Mouse (Mus musculus): ENCODE results near the gene Gm20696. TPM values are rescaled to one million over a fixed set of nuclear protein-coding genes. Genes with fewer than 3 reads are reported as not detected.
A peak's percentile ranks its signal among the peaks of the same experiment; 100 is the strongest.

Gm20696 gene
- polyA plus RNA-seq, 1 experiment from 2014 or later, result 3.2 TPM

DNA sequence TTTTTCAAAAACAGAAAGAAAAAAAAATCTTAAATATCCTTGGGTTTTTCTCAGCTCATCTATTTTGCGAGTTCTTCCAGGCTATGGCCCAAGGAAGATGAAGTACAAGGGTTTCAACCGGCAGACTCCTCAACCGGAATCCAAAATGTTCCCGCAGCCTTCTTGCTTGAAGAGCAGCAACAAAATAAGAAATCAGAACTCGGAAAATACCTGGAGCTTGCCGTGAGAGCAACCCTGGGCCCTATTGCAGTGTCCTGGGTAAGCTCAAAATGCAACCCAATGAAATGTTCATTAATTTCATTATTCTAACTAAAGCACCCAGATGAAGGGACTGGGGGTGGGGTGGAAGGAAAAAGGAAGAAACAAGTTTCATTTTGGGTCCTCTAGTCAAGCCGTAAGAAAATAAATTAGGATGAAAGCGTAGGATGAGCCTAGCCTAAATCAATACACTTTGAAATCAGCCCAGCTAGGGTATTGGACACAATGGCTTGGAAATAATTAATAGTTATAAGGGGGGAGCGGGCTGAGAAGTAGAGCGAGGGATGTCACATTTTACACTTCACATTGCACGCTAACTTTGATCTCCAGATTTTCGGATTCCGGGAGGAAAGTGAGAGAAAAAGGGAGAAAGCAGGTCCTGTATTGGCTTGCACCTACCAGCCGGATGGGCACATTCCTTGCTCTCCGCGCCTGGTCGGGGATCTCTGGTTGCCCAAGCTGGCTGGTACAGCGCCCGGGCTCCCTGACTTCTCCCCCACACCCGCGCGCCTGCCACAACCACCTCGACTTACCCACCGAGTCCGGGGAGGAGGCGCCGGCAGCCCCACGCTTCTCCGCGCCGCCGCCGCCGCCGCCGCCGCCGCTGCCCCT is 146.6 kb downstream of the Gm20696 start:
- peak overlapping the region; percentile 97 for H3K27ac ChIP-seq
- peaks cover 22% of the 10 kb centered on the region for H3K27me3 ChIP-seq (ENCODE audit: low read depth, poor library complexity, severe bottlenecking)
- no peaks in the 10 kb centered on the region for H3K9me3 ChIP-seq (replicated peaks)
- under 1% methylated on average over 38 of the region's 38 CpGs for WGBS
- peak; percentile 63 for DNase-seq (ENCODE audit: low spot score)
- H3K4me3 ChIP-seq, result peak overlapping the region; percentile 84
- peaks cover 32% of the 10 kb centered on the region for H3K4me1 ChIP-seq
- no peaks in the 10 kb centered on the region for H3K36me3 ChIP-seq

DNA sequence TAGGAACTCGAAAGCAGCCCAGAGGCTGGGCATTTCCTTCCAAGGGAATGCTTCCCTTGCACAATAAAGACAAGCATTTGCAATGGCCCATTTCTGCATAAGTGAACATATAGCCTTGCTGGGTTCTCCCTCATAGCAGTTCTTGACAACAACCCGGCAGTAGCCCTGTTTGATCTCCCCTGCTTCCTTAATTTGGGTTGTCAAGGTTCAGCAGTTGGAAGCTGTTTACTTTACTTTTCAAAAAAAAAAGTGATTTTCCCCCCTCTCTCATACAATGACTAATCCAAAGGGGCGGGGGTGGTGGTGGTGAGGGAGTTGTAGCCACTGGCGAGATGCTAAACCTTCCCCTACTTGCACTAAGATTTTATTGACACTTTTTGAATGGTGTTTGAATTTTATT is 147.5 kb downstream of the Gm20696 start:
- no peak for DNase-seq (ENCODE audit: low spot score)
- H3K27me3 ChIP-seq (ENCODE audit: low read depth, poor library complexity, severe bottlenecking), result peaks cover 23% of the 10 kb centered on the region
- H3K9me3 ChIP-seq (replicated peaks), result no peaks in the 10 kb centered on the region
- H3K36me3 ChIP-seq, result no peaks in the 10 kb centered on the region
- 9% methylated on average over 4 of the region's 4 CpGs for WGBS
- H3K4me3 ChIP-seq, result no peak overlapping the region
- no peak overlapping the region for H3K27ac ChIP-seq
- H3K4me1 ChIP-seq, result peaks cover 32% of the 10 kb centered on the region

- no peak for DNase-seq (ENCODE audit: low spot score)
- H3K36me3 ChIP-seq, result no peaks in the 10 kb centered on the region
- peaks cover 19% of the 10 kb centered on the region for H3K4me1 ChIP-seq
- H3K27ac ChIP-seq, result no peak overlapping the region
- WGBS, result 83% methylated on average over 7 of the region's 7 CpGs
- H3K4me3 ChIP-seq, result no peak overlapping the region
- H3K9me3 ChIP-seq (replicated peaks), result no peaks in the 10 kb centered on the region
- H3K27me3 ChIP-seq (ENCODE audit: low read depth, poor library complexity, severe bottlenecking), result peaks cover 22% of the 10 kb centered on the region
These were observed 150.9 kb downstream of the Gm20696 start for GRCm38 (mm10) chr6:99515667-99516199.

DNA sequence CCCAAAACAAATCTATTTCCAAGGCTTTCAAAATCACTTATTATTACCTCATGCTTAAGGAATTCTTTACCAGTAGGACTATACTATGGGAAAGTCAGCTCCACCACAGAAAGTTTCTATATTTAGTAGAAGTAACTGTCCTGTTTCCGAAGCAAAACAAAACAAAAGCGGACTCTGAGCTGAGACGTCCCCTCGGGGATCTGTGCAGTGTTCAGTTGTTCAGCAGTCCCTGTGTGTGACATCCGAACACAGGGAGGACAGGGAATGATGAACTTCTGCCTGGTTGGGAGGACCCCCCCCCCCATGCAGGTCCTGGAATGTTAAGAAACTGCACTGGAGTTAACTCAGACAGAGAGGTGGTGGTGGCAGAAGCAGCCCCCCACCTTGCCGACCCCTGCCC is 154.7 kb downstream of the Gm20696 start:
- no peak for DNase-seq (ENCODE audit: low spot score)
- Histone ChIP-seq H3K27ac (no peak overlapping the region), H3K4me3 (no peak overlapping the region), H3K36me3 (no peaks in the 10 kb centered on the region), H3K9me3 (replicated peaks) (no peaks in the 10 kb centered on the region), H3K4me1 (peaks cover 5% of the 10 kb centered on the region), H3K27me3 (ENCODE audit: low read depth, poor library complexity, severe bottlenecking) (peaks cover 4% of the 10 kb centered on the region; the same call in 1 of the 2 replicates)
- 68% methylated on average over 6 of the region's 6 CpGs for WGBS

DNA sequence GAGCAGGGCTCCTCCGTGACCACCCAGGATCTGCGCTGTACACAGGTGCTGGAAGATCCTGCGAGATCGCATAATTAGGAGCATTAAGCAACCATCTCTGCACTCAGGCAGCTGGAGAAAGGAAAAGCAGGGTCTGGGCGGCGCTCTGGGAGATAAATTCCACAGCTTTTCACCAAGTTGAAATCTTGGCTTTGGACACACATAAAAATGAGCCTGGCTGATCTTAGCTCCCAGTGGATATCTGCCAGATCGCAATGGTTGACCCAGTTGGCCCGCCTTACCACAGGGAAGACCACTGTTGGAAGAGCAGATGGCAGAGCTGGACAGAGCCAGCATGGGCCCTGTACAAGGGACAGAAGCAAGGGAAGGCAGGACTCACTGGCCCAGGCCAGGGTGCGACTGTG is 157.4 kb downstream of the Gm20696 start:
- H3K4me3 ChIP-seq, result no peak overlapping the region
- no peaks in the 10 kb centered on the region for H3K9me3 ChIP-seq (replicated peaks)
- H3K36me3 ChIP-seq, result peaks cover 9% of the 10 kb centered on the region
- peaks cover 4% of the 10 kb centered on the region; the same call in 1 of the 2 replicates for H3K27me3 ChIP-seq (ENCODE audit: low read depth, poor library complexity, severe bottlenecking)
- H3K4me1 ChIP-seq, result peaks cover 5% of the 10 kb centered on the region
- 94% methylated on average over 9 of the region's 9 CpGs for WGBS
- no peak for DNase-seq (ENCODE audit: low spot score)
- H3K27ac ChIP-seq, result no peak overlapping the region

- Histone ChIP-seq H3K4me3 (no peak overlapping the region), H3K9me3 (replicated peaks) (no peaks in the 10 kb centered on the region), H3K36me3 (peaks cover 11% of the 10 kb centered on the region), H3K27me3 (ENCODE audit: low read depth, poor library complexity, severe bottlenecking) (0 out of 2 replicates have a peak, but pooled peaks cover 3% of the 10 kb centered on the region), H3K4me1 (peaks cover 5% of the 10 kb centered on the region; the same call in 1 of the 2 replicates), H3K27ac (no peak overlapping the region)
- DNase-seq (ENCODE audit: low spot score), result no peak
- WGBS, result 83% methylated on average over 6 of the region's 6 CpGs
These were observed 159.8 kb downstream of the Gm20696 start for GRCm38 (mm10) chr6:99506816-99507215.

- 0 out of 2 replicates have a peak, but pooled peaks cover 3% of the 10 kb centered on the region for H3K27me3 ChIP-seq (ENCODE audit: low read depth, poor library complexity, severe bottlenecking)
- 0 out of 2 replicates have a peak, but pooled peaks cover 4% of the 10 kb centered on the region for H3K4me1 ChIP-seq
- no peaks in the 10 kb centered on the region for H3K9me3 ChIP-seq (replicated peaks)
- WGBS, result 94% methylated on average over 1 of the region's 1 CpGs
- no peak overlapping the region for H3K27ac ChIP-seq
- DNase-seq (ENCODE audit: low spot score), result no peak
- no peak overlapping the region for H3K4me3 ChIP-seq
- peaks cover 11% of the 10 kb centered on the region for H3K36me3 ChIP-seq
These were observed 162.9 kb downstream of the Gm20696 start for GRCm38 (mm10) chr6:99503741-99504140.

- H3K4me3 ChIP-seq, result no peak overlapping the region
- H3K9me3 ChIP-seq (replicated peaks), result no peaks in the 10 kb centered on the region
- H3K36me3 ChIP-seq, result peaks cover 11% of the 10 kb centered on the region
- peaks cover 11% of the 10 kb centered on the region; the same call in 1 of the 2 replicates for H3K4me1 ChIP-seq
- 91% methylated on average over 2 of the region's 2 CpGs for WGBS
- H3K27ac ChIP-seq, result no peak overlapping the region
- no peak for DNase-seq (ENCODE audit: low spot score)
- H3K27me3 ChIP-seq (ENCODE audit: low read depth, poor library complexity, severe bottlenecking), result 0 out of 2 replicates have a peak, but pooled peaks cover 3% of the 10 kb centered on the region
These were observed 163.9 kb downstream of the Gm20696 start for GRCm38 (mm10) chr6:99502727-99503126.

GRCm38 (mm10) chr6:99502314-99502713 is 164.3 kb downstream of the Gm20696 start:
- H3K4me3 ChIP-seq, result no peak overlapping the region
- WGBS, result 91% methylated on average over 6 of the region's 6 CpGs
- no peak for DNase-seq (ENCODE audit: low spot score)
- no peak overlapping the region for H3K27ac ChIP-seq
- H3K9me3 ChIP-seq (replicated peaks), result no peaks in the 10 kb centered on the region
- peaks cover 11% of the 10 kb centered on the region; the same call in 1 of the 2 replicates for H3K4me1 ChIP-seq
- peaks cover 11% of the 10 kb centered on the region for H3K36me3 ChIP-seq
- 0 out of 2 replicates have a peak, but pooled peaks cover 3% of the 10 kb centered on the region for H3K27me3 ChIP-seq (ENCODE audit: low read depth, poor library complexity, severe bottlenecking)

DNA sequence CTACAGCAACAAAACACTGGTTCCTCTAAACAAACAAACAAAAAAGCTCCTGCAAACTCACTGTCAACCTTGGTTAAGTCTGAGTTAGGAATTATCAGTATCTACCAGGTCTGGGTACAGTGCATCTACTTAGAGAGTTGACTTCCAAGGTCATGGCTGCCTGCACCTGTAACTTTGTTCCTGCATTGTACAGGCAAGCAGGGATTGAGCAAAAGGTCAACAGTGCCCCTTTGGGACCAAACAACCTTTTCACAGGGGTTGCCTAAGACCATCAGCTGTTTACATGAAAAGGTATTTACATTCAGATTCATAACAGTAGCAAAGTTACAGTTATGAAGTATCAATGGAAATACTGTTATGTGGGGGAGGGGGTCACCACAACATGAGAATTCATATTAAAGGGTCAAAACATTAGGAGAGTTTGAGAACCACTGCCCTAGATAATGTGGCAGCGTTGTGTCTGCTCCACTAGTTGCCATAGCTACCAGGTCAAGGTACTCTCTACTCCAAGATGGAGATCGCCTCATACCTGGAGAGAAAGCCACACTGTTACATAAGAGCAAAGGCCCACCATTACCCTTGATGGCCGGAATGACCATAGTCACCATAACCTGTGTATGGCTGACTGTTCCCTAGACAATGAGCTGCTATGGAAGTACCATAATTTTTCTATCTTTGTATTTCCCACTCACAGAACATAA is 165.9 kb downstream of the Gm20696 start:
- peaks cover 3% of the 10 kb centered on the region; the same call in 1 of the 2 replicates for H3K36me3 ChIP-seq
- H3K4me1 ChIP-seq, result peaks cover 21% of the 10 kb centered on the region
- no peaks in the 10 kb centered on the region for H3K9me3 ChIP-seq (replicated peaks)
- DNase-seq (ENCODE audit: low spot score), result no peak
- no peak overlapping the region for H3K4me3 ChIP-seq
- H3K27me3 ChIP-seq (ENCODE audit: low read depth, poor library complexity, severe bottlenecking), result 0 out of 2 replicates have a peak, but pooled peaks cover 3% of the 10 kb centered on the region
- no peak overlapping the region for H3K27ac ChIP-seq
- WGBS, result 94% methylated on average over 3 of the region's 3 CpGs

- no peak for DNase-seq (ENCODE audit: low spot score)
- Histone ChIP-seq H3K4me3 (no peak overlapping the region), H3K4me1 (peaks cover 21% of the 10 kb centered on the region), H3K27ac (no peak overlapping the region), H3K27me3 (ENCODE audit: low read depth, poor library complexity, severe bottlenecking) (no peaks in the 10 kb centered on the region), H3K9me3 (replicated peaks) (no peaks in the 10 kb centered on the region), H3K36me3 (no peaks in the 10 kb centered on the region)
- WGBS, result 84% methylated on average over 7 of the region's 7 CpGs
These were observed 168.5 kb downstream of the Gm20696 start for GRCm38 (mm10) chr6:99498082-99498481.

- H3K4me1 ChIP-seq, result peaks cover 18% of the 10 kb centered on the region
- H3K27ac ChIP-seq, result no peak overlapping the region
- 80% methylated on average over 5 of the region's 5 CpGs for WGBS
- no peak for DNase-seq (ENCODE audit: low spot score)
- H3K36me3 ChIP-seq, result no peaks in the 10 kb centered on the region
- H3K27me3 ChIP-seq (ENCODE audit: low read depth, poor library complexity, severe bottlenecking), result no peaks in the 10 kb centered on the region
- no peaks in the 10 kb centered on the region for H3K9me3 ChIP-seq (replicated peaks)
- no peak overlapping the region for H3K4me3 ChIP-seq
These were observed 170.5 kb downstream of the Gm20696 start for GRCm38 (mm10) chr6:99496114-99496513.

- DNase-seq (ENCODE audit: low spot score), result no peak
- Histone ChIP-seq H3K4me1 (peaks cover 30% of the 10 kb centered on the region), H3K27me3 (ENCODE audit: low read depth, poor library complexity, severe bottlenecking) (no peaks in the 10 kb centered on the region), H3K36me3 (no peaks in the 10 kb centered on the region), H3K27ac (no peak overlapping the region), H3K4me3 (no peak overlapping the region), H3K9me3 (replicated peaks) (no peaks in the 10 kb centered on the region)
- 41% methylated on average over 3 of the region's 3 CpGs for WGBS
These were observed 173.7 kb downstream of the Gm20696 start for GRCm38 (mm10) chr6:99492937-99493336.

Measured in limb, embryonic 10.5 days (tissue).